Mouse (Mus musculus) neural tube, embryonic 10.5 days (tissue): ENCODE results near the gene Lancl1.

ENCODE experiments used
- DNase-seq: peaks from one replicate; pipeline ENCODE4 v3.0.0-alpha.2; 2017; ENCODE audit warnings: low spot score; ENCODE audit errors: extremely low spot score

The Lancl1 gene

DNA sequence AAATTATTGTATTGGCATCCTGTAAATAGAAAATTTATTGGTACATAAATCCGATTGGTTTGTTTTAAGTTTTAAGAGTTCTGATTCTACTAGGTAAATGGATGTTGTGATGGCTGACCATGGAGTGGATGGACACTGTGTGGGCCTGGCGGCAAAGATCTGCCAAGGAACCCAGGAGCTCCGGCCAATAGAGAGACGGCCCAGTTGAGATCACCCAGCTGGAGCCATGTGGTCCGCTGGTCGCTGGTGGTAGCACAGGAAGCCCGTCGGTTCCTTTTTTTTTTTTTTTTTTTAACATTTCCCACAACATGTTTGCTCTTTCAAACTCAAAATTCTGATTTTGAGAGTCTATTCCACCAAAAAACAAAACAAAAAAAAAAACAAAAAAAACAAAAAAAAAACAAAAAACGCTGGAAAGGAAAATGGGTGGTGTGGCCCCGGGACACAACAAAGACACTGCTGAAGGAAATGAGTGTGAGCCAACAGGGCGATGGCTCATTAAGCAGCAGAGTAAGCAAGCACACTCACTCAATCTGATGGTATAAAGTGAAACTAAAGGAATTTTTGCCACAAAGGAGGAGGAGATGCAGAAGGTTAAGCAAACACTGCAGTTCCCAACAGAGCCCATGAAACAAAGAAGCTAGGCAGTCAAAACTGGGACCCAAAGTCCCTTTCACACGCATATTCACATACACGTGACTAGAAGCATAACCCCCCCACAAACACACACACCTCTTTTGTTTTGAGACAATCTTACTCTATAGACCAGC is 21.4 kb downstream of the Lancl1 start:
- no peak for DNase-seq

DNA sequence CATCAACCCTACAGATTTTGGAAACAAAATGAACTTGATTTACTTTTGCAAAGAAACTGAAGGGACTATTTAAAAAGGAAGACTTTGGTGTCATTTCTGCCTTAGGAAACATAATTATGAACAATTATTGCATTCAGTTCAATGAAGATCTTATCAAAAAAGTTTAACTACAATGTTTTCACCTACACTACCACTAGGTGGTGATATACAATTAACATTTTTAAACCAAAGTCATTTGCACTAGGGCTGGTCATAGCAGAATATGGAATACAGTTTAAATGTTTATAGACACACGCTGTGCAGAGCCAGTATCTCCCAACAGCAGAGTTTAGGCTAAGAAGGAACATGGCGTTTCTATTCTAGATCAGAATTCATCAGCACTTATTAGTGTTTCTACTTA is 24.5 kb downstream of the Lancl1 start:
- DNase-seq = no peak

DNA sequence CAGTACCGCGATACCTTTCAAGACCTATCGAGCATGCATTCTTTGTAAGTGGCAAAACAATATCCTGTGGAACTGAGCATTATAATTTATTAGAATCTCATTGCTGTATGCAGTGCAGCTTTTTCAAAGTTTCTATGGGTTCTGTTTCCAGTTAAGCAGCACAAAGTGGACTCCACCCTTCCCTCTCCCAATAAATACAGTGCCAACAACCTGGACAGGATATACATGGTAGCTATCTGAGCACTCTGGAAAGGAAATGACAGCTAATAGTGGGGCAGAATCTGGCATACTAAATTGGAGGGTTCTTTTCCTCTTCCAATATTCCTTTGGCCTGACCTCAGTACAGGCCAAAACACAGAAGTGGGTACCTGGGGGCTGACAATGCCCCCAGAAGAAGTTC is 28.2 kb downstream of the Lancl1 start:
- DNase-seq = no peak

DNA sequence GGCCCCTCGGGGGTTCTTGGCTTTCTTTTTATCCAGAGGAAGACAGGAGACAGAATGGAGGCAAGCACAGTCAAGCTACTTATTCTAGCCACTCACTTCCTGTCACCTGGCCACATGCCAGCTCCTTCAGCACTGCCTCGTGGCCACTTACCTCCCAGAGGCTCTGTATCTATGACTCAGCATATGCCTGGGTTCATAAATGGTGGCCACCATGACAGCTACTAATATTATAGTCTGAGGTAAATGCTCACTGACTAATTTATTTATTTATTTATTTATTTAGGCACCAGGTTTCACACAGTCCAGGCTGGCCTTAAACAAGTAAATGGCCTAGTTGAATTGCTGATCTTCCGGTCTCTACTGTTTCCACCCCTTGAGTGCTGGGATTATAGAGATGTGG is 35.0 kb downstream of the Lancl1 start:
- DNase-seq = no peak

DNA sequence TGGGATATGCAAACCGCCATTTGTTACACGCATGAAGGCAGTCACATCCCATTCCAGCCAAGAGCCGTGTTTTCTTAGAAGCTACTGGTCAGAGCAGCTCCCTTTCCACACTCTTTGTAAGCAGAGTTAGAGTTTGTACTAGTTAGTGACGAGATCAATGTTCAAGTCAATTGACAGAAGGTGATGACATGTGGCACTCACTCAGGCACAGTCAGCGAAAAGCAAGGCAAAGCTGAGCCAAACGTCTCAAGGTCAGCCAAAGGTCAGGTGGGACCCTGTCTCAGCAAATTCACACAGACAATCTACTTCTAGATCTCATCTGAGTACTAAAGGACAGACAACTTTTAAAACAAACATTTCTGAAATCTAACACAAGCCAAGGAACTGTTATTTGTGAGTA is 36.4 kb downstream of the Lancl1 start:
- DNase-seq = no peak

DNA sequence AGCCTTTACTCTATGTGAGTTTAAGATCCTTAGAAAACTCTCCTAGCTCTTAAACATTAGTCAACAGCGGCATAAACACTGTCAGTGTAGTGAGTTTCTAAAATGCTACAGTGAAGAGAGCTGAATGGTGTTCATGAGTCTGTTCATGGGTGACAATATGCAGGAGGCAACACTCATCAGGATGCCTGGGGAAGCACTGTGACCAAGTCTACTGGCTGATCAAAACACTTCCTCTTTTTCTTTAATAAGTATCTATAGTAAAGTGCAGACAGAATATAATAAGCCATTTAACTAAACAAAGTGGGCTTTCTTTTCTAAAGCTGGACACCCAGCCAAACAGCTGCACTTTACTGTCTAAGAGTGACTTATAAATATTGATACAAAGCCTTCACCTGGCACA is 37.3 kb downstream of the Lancl1 start:
- DNase-seq = no peak

DNA sequence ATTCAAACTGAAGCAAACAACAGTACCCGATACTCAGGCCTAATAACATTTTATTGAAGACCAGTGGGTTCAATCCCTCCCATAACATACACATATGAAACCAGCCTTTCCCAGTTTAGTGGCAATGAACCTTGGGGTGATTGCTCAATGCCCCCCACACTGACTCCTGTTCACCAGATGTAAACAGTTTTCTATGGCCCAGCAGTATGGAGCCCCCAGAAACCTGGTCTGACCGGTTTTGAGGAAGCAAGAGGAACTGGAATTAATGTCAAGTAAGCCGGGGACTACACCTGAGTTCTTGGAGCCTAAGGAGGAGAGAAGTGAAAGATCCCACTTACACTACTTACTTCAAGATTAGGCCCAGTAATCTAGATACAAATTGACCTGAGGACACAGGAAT is 38.2 kb downstream of the Lancl1 start:
- no peak for DNase-seq

DNA sequence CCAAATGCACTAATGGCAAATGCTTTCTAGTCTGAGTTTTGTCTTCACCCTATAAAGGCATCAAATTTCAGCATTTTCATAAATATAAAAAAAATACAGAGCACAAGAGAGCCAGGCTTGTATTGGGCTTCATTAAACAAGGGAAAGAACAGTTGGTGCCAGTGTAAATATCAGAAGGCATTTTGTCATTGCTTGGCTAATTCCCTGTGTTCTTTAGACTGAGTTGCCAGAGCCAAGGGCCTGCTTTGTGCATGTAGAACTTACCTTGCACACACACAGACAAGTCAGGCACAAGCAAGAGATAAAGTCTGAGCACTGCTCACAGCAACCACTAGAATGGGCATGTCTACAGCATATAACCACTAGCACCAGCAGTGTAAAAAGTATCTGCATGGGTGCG is 40.1 kb downstream of the Lancl1 start:
- no peak for DNase-seq

DNA sequence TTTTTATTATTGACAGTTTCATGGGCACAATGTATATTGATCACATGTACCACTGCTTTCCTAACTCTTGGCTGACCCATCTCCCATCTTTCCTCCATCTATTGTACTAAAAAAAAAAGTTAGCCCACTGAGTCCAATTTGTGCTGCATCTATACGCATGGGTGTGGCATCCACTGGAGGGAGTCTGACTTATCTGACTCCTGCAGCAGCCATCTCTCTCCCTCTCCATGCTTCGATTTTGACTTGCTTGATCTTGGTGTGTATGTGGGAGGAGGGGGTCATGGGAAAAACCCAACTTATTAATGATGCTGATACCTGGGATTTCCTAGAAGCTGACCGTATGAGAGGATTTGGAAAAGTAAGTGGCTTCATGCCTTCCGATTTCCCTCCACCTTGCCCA is 40.5 kb downstream of the Lancl1 start:
- DNase-seq = no peak

DNA sequence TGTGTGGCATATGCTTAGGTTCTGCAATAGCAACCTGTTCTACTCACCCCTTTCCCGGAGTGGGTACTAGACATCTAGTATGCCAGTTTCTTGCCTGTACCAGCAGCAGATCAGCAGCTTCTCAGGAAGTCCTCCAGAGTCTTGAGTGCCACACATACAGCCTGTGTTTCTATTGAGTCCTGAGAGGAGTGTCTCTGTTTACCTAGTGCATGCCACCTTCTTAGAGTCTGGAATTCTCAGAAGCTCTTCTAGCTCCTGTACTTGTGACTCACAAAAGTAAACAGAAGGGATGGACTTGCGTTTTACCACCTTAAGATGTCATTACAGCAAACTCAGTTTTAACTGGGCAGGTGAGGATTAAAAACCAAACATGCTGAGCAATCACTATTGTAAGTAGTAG is 41.9 kb downstream of the Lancl1 start:
- DNase-seq = no peak

DNA sequence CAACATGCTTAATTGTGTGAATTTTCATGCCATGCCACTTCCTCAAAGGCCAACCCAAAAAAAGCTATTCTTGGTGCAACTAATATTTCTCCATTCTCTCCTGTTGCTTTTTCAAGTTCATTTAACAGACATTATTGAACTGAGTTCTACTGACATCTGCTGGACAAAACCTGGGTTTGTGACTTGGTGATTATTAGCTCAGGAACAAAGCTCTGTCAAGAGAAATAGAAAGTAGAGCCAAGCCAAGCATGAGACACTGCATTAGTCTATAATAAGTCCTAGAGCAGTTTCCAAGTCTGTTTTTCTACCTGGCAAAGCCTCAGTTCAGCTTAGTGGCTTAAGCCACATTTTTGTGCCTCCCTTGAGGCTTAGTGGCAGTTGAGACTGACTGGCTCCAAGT is 45.9 kb downstream of the Lancl1 start:
- DNase-seq = no peak

DNA sequence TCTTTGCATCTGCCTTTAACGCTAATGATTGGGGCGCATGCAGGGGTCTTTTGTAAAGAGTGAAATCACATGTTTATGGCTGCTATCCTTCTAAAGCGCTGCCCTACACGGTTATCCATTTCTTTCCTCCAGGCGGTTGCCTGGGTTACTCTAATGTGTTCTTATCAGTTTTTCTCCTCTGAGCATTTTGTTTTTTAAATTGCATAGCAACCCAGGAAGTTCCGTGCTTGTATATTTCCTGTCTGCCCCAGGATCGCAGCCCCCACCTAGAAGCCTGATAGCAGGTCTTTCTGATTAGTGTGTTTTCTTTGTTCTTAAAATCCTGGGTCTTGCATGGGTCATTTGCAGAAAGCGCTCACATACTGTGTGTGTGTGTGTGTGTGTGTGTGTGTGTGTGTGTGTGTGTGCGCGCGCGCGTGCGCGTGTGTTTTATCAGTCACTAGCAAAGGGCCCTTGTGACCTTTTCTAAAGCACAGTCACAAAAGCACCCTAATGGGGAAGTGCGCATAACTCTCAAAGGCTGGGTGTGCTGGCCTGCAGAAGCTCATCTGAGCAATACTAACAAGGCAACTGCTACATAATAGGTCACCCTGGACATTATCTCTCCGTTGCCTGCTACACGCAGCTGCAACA is 51.0 kb downstream of the Lancl1 start:
- DNase-seq = no peak

DNA sequence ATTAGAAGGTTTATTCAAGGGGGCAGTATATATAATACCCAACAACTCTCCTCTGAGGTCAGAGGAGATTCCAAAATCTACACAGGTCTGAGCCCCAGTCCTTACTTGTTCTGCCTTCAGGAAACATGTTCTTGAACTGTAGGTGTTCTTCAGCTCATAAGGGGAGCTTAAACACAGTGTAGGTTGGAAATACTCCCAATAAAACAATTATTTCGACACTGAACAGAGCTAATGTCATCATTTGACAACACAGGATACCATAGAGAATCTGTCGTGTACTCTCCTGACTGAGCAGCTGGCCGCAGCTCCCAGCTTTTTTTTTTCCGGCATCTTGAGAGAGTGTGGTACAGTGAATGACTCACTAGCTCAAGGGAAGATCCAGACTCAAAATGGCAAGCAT is 52.8 kb downstream of the Lancl1 start:
- DNase-seq = no peak

DNA sequence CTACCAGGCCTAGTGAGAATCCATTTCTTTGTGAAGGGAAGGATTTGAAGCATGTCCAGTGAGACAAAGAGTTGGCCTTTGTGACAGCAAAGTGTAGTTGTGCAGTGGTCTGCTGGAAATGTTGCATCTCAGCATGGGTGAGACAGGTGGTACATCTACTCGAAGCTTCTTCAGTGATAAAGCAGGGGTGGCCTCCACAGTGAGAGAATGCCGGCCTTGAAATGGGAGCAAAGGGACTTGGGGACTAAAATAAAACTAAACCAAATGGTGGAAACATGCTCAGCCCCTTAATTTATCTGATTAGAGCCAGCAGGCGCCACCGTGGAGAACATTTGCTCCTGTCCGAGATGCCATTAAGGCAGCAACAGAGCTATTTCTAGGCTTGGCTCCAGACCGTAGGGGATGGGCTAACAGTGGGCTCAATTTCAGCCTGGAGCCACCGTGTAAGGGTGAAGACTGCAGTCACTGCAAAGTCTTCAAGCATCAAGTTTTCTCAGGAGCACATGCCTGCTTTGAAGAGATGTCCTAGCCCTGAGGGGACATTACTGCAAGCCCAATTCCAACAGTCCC is 53.5 kb downstream of the Lancl1 start:
- no peak for DNase-seq

DNA sequence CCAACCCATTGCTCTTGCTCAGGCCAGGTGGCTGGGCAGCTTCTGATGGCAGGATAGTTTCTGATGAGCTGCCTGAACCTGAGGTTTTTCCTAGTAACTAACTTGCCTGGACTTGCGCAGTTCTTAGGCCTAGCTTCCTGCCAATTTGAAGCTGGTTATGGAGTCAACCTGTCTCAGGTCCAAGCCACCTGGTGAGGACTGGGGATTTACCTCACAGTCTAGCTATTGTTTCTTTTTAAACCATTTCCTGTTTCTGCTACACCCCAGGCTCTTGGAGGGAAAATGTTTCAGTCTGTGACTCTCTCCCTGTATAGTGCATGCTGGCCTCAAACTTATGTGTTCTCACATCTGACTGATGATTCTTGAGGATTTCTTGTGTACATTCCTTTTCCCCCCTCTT is 58.5 kb downstream of the Lancl1 start:
- no peak for DNase-seq

DNA sequence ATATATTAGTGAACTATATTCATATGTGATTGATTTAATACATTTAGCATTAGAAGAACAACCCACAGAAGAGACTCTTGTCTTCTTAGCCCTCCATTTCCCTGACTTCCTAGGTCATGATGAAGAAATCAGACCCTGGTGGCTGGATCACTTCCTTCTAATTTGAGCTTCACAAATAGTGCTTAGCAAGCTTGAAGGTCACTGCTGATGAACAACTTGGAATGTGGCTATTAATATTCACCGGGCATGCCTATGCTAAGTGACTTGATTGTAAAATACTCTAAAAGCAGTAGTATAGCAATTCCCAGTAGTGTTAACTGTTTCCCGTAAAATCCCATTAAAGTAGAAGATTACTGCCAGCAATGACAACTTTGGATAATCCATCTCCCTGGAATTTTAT is 63.2 kb downstream of the Lancl1 start:
- no peak for DNase-seq

DNA sequence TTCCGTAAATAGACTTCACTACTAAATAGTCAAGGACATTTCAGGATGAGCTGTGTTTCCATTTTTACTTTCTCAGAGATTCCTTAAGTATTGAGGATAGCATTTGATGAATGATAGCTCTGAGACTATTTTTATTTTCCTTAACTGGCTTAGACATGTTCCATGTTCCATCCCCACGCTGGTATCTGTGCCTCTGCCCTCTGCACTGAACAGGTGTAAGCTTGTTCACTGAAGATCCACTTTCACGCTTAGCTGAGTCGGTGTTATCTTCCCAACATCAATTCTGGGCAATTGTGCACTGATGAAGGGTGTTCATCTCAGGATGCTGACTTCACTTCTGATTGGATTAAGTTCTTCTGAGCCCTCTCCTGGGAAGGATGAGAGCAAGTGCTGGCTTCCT is 73.8 kb downstream of the Lancl1 start:
- DNase-seq = no peak

DNA sequence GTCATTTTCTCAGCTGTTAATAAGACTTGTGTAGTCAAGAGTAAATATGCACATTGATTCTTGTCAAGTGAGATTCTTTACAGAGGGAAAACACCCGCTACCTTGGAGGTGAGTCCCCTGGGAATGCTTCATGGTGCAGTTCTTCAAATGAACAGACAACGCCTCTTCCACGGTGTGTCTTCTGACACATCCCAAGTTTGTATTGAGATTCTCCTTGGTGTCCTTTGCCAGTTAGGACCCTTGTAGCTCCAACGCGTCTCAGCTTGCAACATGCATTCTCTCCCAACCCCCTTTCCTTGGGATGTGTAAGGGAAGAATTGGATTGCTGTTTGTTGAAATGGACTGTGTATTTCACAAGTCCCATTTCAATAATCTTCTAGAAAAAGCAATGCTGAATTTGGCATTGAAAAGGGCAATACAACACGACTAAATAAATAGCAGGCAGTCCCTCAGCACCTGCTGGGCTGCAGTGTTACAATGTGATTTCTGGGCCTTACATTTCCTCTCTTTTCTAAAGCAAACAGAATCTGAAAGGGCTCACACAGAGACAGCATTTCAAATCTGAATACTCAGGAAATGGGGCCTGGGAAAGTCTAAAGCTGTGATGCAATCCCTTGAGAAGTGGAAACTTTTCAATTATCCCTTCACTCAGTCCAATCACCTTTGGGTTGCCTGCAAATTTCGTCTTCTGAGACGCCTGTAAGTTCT is 78.0 kb downstream of the Lancl1 start:
- DNase-seq = no peak

DNA sequence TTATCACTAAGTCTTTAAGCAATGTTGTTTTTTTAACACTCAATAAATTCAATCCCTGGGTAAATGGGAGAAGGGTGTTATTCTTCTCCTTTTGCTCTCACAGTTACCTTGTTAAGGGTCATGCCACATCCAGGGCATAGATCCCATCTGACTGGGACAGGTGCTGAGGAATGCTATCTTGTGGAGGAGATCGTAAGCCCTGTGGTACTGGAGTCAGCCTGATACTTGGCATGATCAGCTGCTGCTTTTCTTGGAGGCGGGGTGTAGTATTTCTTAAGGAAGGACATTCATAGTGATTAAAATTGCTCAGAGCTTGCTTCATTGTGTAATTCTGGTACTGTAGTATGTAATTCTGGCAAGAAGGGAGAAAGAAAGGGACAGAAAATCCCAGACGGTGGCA is 81.3 kb downstream of the Lancl1 start:
- no peak for DNase-seq

DNA sequence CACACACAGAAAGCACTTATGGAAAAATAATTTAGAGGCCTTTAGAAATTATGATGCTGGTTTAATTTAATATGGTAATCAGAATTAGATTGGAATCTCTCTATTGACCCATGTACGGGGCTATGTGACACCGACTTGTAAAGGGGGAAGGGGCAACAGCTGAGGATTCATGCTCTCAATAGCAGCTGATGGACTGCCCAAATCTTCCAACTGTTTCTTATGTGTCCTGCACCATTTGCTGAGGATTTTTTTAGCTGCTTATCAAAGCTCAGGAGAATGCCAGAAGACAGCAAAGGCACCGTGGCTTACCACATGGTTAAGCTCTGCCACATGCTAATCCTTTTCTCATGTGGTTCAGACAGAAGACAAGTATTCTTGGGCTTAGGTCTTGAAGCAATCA is 87.6 kb downstream of the Lancl1 start:
- DNase-seq = no peak
